Mouse (Mus musculus) intestine, embryonic 16.5 days (tissue): Measurements from ENCODE around the gene Dab2. TPM values are rescaled to one million over a fixed set of nuclear protein-coding genes. Genes with fewer than 3 reads are reported as not detected.

Experiments
- ATAC-seq: fragments of 200-750 bp; cut with Nextera tagmentation; 2 replicates; pipeline ENCODE4 v1.8.0; 2017; ENCODE audit warnings: moderate TSS enrichment, moderate library complexity
- H3K27ac ChIP-seq: fragments of 300-500 bp; sonication (generic); 2 replicates; pipeline ENCODE4 v1.5.1; 2014; ENCODE audit warnings: mild to moderate bottlenecking, low read length
- H3K27me3 ChIP-seq: fragments of 300-500 bp; sonication (generic); replicated peaks from 2 replicates; pipeline ENCODE4 v1.6.1; 2014; ENCODE audit warnings: low read length, control low read depth, mixed read lengths; ENCODE audit not compliant: control insufficient read depth, insufficient read depth
- H3K36me3 ChIP-seq: fragments of 300-500 bp; sonication (generic); 2 replicates; pipeline ENCODE4 v1.6.1; 2014; ENCODE audit warnings: low read length, control low read depth; ENCODE audit not compliant: control insufficient read depth, insufficient read depth
- H3K4me1 ChIP-seq: fragments of 300-500 bp; sonication (generic); 2 replicates; pipeline ENCODE4 v1.6.1; 2014; ENCODE audit warnings: low read length, control low read depth, mixed read lengths; ENCODE audit not compliant: control insufficient read depth, insufficient read depth
- H3K4me2 ChIP-seq: fragments of 300-500 bp; sonication (generic); 2 replicates; pipeline ENCODE4 v1.6.1; 2014; ENCODE audit warnings: low read depth, low read length, control low read depth
- H3K4me3 ChIP-seq: fragments of 300-500 bp; sonication (generic); 2 replicates; pipeline ENCODE4 v1.5.1; 2014; ENCODE audit warnings: mild to moderate bottlenecking, low read length
- H3K9ac ChIP-seq: fragments of 300-500 bp; sonication (generic); 2 replicates; pipeline ENCODE4 v1.6.1; 2014; ENCODE audit warnings: low read depth, low read length
- H3K9me3 ChIP-seq: fragments of 300-500 bp; sonication (generic); 2 replicates; pipeline ENCODE4 v1.6.1; 2016; ENCODE audit warnings: low read length, control low read depth; ENCODE audit not compliant: control insufficient read depth
- WGBS: fragments of 180-500 bp; shearing (Covaris S2); extraction: QIAGEN DNeasy Blood & Tissue Kit; methylation state at CpG from one replicate; pipeline ENCODE4 v1.1.7; 2014; 5-methylcytosine and 5-hydroxymethylcytosine counted together
- polyA plus RNA-seq: library from polyadenylated mRNA; unstranded; fragments of >200 nt; fragmentation: Nextera tagmentation; extraction: Ambion mirVana; gene quantifications from 2 replicates; pipeline ENCODE4 v1.2.1, GENCODE M21; 2015

Dab2 gene
- polyA plus RNA-seq, 1 experiment from 2014 or later = 55.5 TPM

DNA sequence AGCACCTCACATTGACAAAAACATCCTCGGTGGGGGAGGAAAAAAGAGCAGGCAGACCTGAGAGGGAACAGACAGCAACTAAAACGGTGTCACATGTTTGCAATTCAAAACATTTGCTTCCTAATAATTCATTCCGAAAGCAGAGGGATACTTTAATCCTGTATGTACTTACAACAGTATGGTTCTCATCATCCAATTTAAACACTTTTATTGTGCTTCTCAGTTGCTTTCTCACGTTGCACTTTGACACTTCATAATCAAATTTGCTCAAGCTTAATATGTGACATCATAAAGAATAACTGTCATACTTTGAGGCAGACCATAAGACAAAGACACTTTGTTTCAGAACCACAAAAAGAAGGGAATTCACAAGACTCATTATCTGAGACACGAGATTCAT, 20.9 kb downstream of the Dab2 start:
- H3K27ac ChIP-seq = no peak overlapping the region
- WGBS = 30% methylated on average over 5 of the region's 5 CpGs
- no peaks in the 10 kb centered on the region for H3K36me3 ChIP-seq
- no peaks in the 10 kb centered on the region for H3K27me3 ChIP-seq
- no peaks in the 10 kb centered on the region for H3K9me3 ChIP-seq
- peaks cover 5% of the 10 kb centered on the region; the same call in 1 of the 2 replicates for H3K4me1 ChIP-seq
- no peak overlapping the region for H3K4me3 ChIP-seq
- ATAC-seq = no peak
- H3K9ac ChIP-seq = no peak overlapping the region
- H3K4me2 ChIP-seq = no peak overlapping the region

DNA sequence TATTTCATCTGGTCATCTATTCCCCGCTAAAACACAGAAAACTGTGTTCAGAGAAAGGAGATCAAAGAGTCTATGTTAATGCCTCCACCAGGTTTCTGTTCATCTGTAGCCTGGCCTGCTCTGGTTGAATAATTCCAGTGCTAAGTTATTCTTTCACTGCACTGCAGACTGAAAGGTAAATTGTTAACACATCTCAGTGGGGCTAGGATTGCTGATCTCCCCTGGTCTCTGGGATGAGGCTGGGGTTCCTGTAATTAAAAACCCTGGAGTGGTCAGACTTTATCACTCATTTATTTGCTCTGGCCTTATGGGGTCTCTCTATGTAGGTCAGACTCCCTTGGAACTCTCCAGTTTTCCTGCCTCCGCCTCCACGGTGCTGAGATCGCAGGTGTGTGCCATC, 21.7 kb downstream of the Dab2 start:
- no peak overlapping the region for H3K9ac ChIP-seq
- no peak overlapping the region for H3K4me2 ChIP-seq
- no peaks in the 10 kb centered on the region for H3K36me3 ChIP-seq
- ATAC-seq = no peak
- no peaks in the 10 kb centered on the region for H3K27me3 ChIP-seq
- H3K4me3 ChIP-seq = no peak overlapping the region
- 65% methylated on average over 4 of the region's 4 CpGs for whole genome bisulfite sequencing
- H3K9me3 ChIP-seq = no peaks in the 10 kb centered on the region
- H3K27ac ChIP-seq = no peak overlapping the region
- peaks cover 5% of the 10 kb centered on the region; the same call in 1 of the 2 replicates for H3K4me1 ChIP-seq

DNA sequence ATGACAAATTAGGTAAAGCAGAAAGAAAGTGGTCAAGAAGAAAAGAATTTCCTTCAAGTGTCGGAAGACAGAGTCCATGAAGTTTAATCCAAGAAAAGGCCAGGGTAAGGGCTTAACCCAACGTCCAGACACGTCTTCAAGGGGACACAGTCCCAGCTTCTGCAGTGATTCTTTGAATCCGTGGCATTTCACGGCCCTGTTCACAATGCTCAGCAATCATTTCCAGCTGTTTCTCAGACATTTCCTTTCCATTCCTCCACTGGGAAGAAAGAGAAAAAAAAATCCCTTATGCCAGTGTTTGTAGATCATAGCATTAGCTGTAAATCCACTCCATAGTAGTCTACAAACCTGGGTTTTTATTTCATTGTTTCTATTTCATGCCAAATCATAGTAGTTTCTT, 22.7 kb downstream of the Dab2 start:
- 57% methylated on average over 5 of the region's 5 CpGs for WGBS
- H3K4me1 ChIP-seq = peaks cover 5% of the 10 kb centered on the region; the same call in 1 of the 2 replicates
- H3K36me3 ChIP-seq = no peaks in the 10 kb centered on the region
- H3K9ac ChIP-seq = no peak overlapping the region
- no peak for ATAC-seq
- H3K27ac ChIP-seq = no peak overlapping the region
- no peak overlapping the region for H3K4me3 ChIP-seq
- no peak overlapping the region for H3K4me2 ChIP-seq
- H3K27me3 ChIP-seq = no peaks in the 10 kb centered on the region
- H3K9me3 ChIP-seq = no peaks in the 10 kb centered on the region

DNA sequence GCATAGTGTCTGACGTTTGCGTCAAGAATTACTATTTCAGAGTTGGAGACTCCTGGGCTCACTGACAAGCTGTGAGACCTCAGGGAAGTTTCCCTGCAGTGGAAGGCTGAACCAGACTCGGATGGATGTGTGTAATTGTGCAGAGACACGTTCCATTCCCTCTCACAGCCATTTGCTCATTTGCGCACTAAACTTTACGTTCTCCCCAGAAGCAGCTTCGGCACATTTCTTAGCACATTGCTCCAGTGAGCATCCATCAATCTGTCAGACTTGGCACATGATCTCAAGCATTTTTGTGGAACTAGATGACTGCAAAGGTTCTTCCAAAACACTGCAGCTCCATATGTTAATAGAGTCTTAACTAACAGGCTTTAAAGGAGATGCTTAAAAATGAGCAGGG, 24.0 kb downstream of the Dab2 start:
- ATAC-seq = no peak
- WGBS = 46% methylated on average over 7 of the region's 7 CpGs
- Histone ChIP-seq H3K4me3 (no peak overlapping the region), H3K36me3 (no peaks in the 10 kb centered on the region), H3K4me2 (no peak overlapping the region), H3K27ac (no peak overlapping the region), H3K9ac (no peak overlapping the region), H3K4me1 (peaks cover 5% of the 10 kb centered on the region; the same call in 1 of the 2 replicates), H3K27me3 (no peaks in the 10 kb centered on the region), H3K9me3 (no peaks in the 10 kb centered on the region)

DNA sequence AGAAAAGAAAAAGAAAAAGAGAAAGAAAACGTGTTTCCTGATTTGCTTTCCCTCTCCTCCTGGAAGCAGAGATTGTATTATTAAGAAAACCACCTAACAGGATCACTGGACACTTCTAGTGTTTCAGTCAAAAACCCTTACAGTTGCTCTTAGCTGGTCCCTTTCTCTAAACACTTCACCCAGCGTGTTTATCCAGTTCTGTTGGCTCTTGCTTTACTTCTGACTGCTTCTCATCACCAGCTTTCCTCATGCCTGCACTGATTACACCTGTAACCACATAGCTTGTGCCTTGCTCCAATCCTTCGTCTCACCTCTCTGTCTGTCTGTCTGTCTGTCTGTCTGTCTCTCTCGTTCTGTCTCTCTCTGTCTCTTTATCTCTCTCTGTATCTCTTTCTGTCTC, 25.9 kb downstream of the Dab2 start:
- peaks cover 5% of the 10 kb centered on the region; the same call in 1 of the 2 replicates for H3K4me1 ChIP-seq
- ATAC-seq = no peak
- H3K9me3 ChIP-seq = no peaks in the 10 kb centered on the region
- no peaks in the 10 kb centered on the region for H3K36me3 ChIP-seq
- H3K27me3 ChIP-seq = no peaks in the 10 kb centered on the region
- no peak overlapping the region for H3K4me2 ChIP-seq
- no peak overlapping the region for H3K27ac ChIP-seq
- WGBS = 65% methylated on average over 4 of the region's 4 CpGs
- no peak overlapping the region for H3K9ac ChIP-seq
- H3K4me3 ChIP-seq = no peak overlapping the region

DNA sequence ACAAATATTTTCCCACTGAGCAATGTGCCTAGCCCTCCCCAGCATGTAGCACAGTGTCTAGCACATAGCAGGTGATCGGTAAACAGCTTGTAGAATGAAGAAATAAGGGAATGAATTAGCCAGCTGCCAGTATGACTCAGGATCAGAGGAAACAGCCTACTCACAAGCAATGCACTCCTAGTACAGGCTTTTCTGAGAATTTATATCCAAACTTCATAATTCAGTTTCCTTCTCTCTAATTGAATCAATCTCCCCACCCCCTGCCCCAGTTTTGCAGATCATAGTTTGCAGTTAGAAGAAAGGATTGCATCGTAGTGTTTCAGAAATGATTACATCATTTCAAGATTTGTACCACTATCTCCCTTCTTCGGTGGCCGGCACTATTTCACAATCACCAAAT, 26.4 kb downstream of the Dab2 start:
- Histone ChIP-seq H3K9ac (no peak overlapping the region), H3K4me2 (no peak overlapping the region), H3K36me3 (no peaks in the 10 kb centered on the region), H3K4me3 (no peak overlapping the region), H3K27ac (no peak overlapping the region), H3K27me3 (no peaks in the 10 kb centered on the region), H3K4me1 (peaks cover 2% of the 10 kb centered on the region; the same call in 1 of the 2 replicates), H3K9me3 (no peaks in the 10 kb centered on the region)
- ATAC-seq = no peak
- WGBS = 71% methylated on average over 4 of the region's 4 CpGs

DNA sequence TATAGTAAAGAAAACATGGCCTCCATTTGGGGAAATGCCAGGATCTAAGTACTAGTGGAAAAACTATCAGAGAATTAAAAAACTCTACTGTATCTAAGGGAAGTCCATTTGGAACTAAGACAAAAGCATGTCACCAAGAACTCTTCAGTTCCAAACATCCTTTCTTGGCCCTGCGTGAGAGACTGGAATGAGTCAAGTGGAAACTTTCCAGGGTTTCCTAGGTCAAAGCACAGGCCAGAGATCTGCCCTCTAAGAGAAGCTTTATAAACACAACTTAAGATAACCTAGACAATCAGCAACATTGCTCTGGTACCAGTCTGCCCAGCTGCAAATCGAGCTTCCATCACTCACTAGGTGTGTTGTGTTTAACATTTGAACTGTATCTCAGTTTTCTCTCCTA, 31.8 kb downstream of the Dab2 start:
- no peak for ATAC-seq
- no peak overlapping the region for H3K27ac ChIP-seq

DNA sequence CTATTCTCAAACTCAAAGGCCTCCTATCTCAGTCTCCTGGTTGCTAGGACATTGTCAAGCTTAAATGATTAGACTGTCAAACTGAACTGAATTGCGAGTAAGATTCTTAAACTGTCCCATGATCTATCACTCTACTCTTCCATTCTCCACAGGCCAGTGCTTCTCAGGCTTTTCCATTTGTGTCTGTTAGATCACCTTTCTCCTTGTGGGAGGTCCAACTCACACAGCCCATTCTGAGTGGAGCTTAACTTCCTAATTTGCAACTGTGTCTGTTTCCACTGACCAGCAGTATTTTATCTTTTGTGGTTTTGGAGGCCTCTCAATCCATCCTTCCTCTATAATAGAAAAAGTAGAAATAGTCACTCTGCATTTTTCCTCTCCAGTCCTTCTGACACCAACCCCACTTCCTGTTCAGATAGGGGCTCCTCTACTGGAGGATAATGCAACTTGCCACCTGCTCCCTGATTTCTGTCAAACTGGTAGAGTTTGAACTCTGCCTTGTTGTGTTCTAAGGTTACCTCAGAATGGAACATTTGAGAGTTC, 35.1 kb downstream of the Dab2 start:
- 76% methylated on average over 1 of the region's 1 CpGs for whole genome bisulfite sequencing
- ATAC-seq = no peak

More for the DNA sequence above, 31.8 kb downstream of the Dab2 start:
- Histone ChIP-seq H3K9ac (no peak overlapping the region), H3K4me1 (no peaks in the 10 kb centered on the region), H3K9me3 (no peaks in the 10 kb centered on the region), H3K4me3 (no peak overlapping the region), H3K36me3 (no peaks in the 10 kb centered on the region), H3K4me2 (no peak overlapping the region), H3K27me3 (no peaks in the 10 kb centered on the region)
- 46% methylated on average over 2 of the region's 2 CpGs for WGBS

DNA sequence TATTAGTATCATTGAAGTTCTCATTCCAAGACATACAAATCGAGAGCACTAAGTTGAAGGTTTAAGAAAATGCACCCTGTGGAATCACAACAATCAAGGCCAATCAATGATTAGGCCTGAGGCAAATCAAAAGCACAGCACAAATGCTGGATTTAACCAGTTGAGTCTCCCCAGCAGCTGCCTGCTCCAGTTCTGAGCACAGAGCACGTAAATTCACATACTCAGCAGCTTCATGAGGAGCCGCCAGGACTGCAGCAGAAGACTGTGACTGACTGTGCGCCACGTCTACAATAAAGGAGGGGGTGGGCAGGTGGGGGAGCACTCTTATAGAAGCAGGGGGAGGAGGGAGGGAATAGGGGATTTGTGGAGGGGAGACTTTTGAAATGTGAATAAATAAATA, 40.2 kb downstream of the Dab2 start:
- no peaks in the 10 kb centered on the region for H3K4me1 ChIP-seq
- H3K36me3 ChIP-seq = no peaks in the 10 kb centered on the region
- H3K9ac ChIP-seq = no peak overlapping the region
- H3K27ac ChIP-seq = no peak overlapping the region
- no peak for ATAC-seq
- H3K4me3 ChIP-seq = no peak overlapping the region
- no peaks in the 10 kb centered on the region for H3K9me3 ChIP-seq
- 75% methylated on average over 5 of the region's 5 CpGs for WGBS
- no peak overlapping the region for H3K4me2 ChIP-seq
- H3K27me3 ChIP-seq = no peaks in the 10 kb centered on the region

More for the DNA sequence above, 35.1 kb downstream of the Dab2 start:
- Histone ChIP-seq H3K4me3 (no peak overlapping the region), H3K27me3 (no peaks in the 10 kb centered on the region), H3K4me1 (no peaks in the 10 kb centered on the region), H3K9me3 (no peaks in the 10 kb centered on the region), H3K9ac (no peak overlapping the region), H3K36me3 (no peaks in the 10 kb centered on the region), H3K27ac (no peak overlapping the region), H3K4me2 (no peak overlapping the region)

DNA sequence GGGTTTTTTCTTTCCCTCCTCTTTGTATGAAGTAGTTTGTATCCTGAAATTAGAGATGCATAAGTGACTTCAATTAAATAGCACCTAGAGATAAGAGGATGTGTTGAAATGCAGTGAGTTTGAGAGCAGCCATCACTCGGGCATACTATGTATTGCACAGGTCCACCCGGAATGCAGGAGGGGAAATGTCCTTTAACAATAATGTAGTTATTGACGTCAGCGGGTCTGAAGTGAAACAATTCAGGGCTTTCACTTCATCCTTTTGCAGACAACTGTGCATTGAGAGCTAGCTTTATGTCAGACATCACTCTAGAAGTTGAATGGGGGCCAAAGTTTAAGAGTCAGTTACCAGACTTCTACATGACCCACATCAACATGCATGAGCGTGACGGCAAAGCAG, 40.8 kb downstream of the Dab2 start:
- Histone ChIP-seq H3K4me1 (no peaks in the 10 kb centered on the region), H3K4me3 (no peak overlapping the region), H3K4me2 (no peak overlapping the region), H3K9ac (no peak overlapping the region), H3K27me3 (no peaks in the 10 kb centered on the region), H3K27ac (no peak overlapping the region), H3K9me3 (no peaks in the 10 kb centered on the region), H3K36me3 (no peaks in the 10 kb centered on the region)
- WGBS = 75% methylated on average over 6 of the region's 6 CpGs
- no peak for ATAC-seq
